Mouse (Mus musculus) brain, adult 10 weeks (tissue): Measurements from ENCODE around the gene Abcc1. TPM values are rescaled to one million over a fixed set of nuclear protein-coding genes. Genes with fewer than 3 reads are reported as not detected.

Experiments used
- polyA plus RNA-seq: library from polyadenylated mRNA; stranded (reverse); fragments of 350-450 nt; fragmentation: Illumina TruSeq; extraction: RNeasy Lipid Tissue Mini Kit (QIAGEN cat#74804); gene quantifications from one replicate; pipeline ENCODE4 v1.2.3, GENCODE M21; 2015; ENCODE audit warnings: low read depth, low replicate concordance

Abcc1 gene
- 7.1 TPM for polyA plus RNA-seq

GRCm38 (mm10) chr16:14361362-14362098 is at the start of gene Abcc1:
Gene Abcc1 (plus strand): TSS chr16:14361558.

GRCm38 (mm10) chr16:14316884-14317876 is 44.2 kb upstream of the Abcc1 start, which contains the start of gene Fopnl:
Gene Fopnl (minus strand): TSS chr16:14317405.

Other genes with a start within 250 kb of the Abcc1 start
- gene Nde1, start 198.3 kb upstream of the Abcc1 start, polyA plus RNA-seq, result 32.6 TPM
- gene Marf1, start 198.2 kb upstream of the Abcc1 start, polyA plus RNA-seq, result 52.7 TPM
- 4.2 TPM for gene Myh11, start 70.2 kb upstream of the Abcc1 start, polyA plus RNA-seq
- 104 TPM for gene Fopnl, start 44.2 kb upstream of the Abcc1 start, polyA plus RNA-seq
- not detected for gene A630010A05Rik, start 200.8 kb downstream of the Abcc1 start, polyA plus RNA-seq